Mouse (Mus musculus) megakaryocyte progenitor cell, adult 5-6 weeks (primary cell): ENCODE measurements around the gene 2310034G01Rik. TPM values are rescaled to one million over a fixed set of nuclear protein-coding genes. Genes with fewer than 3 reads are reported as not detected.
A peak's percentile ranks its signal among the peaks of the same experiment; 100 is the strongest.

ENCODE experiments used
- ATAC-seq: replicated peaks from 2 replicates; pipeline ENCODE4 v1.8.0; 2016; ENCODE audit warnings: mild to moderate bottlenecking, moderate TSS enrichment, inconsistent platforms; ENCODE audit not compliant: poor library complexity
- total RNA-seq, 2 experiments: library from RNA; stranded (forward) in 1 of 2; stranded (reverse) in 1 of 2; fragments of 157-497, 149-512 nt in 1 of 2; fragments of 200-1000 nt in 1 of 2; gene quantifications; 2 replicates each; pipeline versions ENCODE4 v1.2.3 to v1.2.4; 2015 to 2017

Gene 2310034G01Rik
- total RNA-seq, 2 experiments from 2014 or later, result 0.29 to 1.5 TPM

DNA sequence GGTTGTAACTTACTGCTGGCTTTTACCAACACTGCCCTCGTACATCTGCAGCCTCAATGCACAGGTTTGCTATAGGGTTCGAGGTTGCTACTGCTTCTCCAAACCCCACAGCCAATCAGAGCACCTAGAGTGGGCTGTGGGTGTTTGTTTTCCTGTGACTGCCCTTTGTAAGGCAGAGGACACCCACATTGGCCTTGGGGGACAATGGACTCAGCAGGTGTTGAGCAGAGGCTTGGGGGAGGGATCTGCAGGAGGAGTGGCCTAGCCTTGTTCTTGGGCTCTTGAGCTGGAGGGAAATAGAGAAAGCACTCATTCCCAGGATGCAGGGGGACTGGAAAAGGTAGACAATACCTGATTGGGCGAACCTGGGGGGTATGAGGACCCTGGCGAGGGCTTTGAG is 8.3 kb upstream of the 2310034G01Rik start:
- peak; percentile 20 for ATAC-seq

DNA sequence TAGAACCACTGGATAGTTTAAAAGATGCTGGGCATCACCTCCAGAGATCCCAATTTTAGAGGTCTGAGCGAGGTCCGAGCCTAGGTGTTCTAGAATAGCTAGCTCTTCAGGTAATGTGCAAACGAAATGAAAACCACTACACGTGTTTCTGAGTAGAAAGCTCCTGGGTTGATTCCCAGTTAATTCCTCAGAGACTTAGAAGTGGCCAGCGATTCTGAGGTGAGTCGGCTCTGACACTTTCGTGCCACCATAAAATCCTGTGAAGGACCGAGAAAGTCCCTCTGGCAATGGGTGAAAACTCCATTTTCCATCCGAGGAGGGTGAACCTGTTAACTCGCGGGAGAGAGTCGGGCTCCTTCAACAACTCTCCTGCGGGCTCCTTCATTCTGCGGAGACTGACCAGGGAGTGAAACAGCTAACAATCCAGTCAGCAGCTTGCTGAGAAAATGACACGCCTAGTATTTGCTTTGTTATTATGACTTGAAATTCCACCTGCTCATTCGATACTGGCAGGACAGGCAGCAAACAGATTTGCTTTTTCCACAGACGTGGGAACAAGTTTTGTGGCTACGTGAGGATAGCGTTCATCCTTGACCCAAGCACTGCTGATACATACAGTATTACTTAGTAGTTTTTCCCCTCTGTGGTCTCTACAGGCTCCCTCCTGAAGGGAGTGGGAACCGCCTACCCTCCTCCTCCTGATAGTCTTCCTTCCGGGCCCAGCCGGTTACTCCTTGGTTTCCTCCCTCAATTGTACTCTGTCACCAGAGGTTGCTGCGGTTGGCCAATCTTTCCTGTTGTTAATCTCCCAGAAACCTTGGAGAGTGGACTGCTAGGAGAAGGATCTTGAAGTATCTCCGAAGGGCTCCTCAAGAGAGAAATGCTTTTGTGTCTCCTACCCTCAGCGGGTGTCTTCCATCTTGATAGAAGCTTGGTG is 7.5 kb upstream of the 2310034G01Rik start:
- peak; percentile 74 for ATAC-seq

- ATAC-seq, result peak; percentile 86
These were observed 6.6 kb upstream of the 2310034G01Rik start for GRCm38 (mm10) chr19:46356701-46357138.

- no peak for ATAC-seq
These were observed 552 bp downstream of the 2310034G01Rik start for GRCm38 (mm10) chr19:46349550-46349949.

DNA sequence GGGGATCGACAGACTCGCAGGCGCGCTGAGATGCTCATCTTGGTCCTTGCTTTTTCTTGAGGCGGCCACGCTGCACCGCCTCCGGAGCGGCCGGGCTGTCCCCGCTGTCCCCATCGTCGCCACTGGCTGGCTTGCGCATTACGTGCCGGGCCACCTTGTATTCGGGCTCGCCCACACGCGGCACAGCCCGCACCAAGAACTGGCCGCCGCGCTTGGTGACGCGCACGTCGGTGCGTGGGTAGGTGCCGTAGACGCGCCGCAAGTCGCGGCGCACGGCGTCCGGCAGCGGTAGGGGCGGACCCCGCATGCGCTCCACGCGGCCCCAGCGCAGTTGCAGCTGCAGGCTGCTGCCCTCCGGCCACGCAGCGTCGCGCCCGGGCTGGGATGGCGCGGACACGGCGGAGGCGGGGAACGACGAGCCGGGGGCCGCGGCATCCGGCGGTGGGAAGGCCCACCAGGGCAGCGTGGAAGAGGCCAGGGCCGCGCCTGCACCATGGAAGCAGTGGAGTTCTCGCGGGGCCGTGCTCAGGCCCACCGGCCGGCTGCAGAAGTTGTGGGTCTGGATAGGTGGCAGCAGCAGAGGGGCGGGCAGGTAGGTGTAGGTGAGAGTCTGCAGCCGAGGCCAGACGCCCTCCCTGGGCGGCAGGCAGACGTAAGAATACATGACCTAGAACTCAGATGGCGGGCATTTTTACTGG is 1.2 kb downstream of the 2310034G01Rik start:
- peak; percentile 70 for ATAC-seq

DNA sequence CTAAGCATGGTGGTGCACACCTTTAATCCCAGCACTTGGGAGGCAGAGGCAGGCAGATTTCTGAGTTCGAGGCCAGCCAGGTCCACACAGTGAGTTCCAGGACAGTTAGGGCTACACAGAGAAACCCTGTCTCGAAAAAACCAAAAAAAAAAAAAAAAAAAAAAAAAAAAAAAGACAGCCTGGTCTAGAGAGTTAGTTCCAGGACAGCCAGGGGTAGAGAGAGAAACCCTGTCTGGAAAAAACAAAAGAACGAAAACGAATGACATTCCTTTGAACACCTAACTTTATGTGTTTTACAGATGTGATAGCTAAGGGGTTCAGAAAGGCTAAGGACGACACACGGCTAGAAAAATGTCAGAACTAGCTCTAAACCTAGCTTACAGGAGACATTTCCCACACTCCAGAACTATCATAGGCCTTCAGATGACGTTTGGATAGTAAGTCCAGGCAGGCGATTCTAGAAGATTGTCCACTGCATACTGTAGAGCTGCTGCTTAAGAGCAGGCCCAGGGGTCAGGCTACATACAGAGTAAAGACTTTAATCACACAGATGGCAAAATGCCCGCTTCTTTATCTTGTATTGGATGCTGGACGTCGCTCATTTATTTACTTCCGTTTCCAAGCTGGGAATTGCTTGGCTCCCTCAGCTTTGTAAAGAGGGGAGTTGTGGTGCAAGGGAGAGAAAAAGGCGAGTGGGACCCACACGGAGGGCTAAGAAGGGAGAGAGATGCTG is 2.0 kb downstream of the 2310034G01Rik start:
- no peak for ATAC-seq

- ATAC-seq, result no peak
These were observed 3.0 kb downstream of the 2310034G01Rik start for GRCm38 (mm10) chr19:46347146-46347545.

DNA sequence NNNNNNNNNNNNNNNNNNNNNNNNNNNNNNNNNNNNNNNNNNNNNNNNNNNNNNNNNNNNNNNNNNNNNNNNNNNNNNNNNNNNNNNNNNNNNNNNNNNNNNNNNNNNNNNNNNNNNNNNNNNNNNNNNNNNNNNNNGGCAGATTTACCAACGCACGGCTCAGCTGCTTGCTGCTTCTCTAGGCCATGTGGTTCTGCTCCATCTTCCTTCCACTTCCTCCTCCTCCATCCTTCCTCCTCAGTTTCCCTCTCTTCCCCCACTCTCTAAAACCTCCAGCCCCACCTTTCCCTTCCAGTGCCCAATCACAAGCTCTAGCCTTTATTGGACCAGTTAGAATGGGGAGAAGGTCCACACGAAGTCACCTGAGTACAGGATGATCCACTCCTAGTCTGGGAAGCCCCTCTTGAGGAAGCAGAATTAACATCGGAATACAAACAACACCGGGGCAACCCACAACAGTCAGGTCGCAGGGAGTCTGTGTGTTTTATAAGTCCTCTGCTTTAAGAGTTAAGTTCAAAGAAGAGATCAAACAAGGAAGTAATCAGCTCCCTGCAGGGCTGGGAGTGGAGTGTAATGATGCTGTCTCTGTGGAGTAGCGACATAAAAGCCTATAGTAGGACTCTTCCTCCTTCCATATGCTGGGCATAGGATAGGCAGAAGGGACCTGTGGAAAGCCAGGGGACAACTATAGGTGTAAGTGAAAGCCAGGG is 5.2 kb downstream of the 2310034G01Rik start:
- ATAC-seq, result no peak

DNA sequence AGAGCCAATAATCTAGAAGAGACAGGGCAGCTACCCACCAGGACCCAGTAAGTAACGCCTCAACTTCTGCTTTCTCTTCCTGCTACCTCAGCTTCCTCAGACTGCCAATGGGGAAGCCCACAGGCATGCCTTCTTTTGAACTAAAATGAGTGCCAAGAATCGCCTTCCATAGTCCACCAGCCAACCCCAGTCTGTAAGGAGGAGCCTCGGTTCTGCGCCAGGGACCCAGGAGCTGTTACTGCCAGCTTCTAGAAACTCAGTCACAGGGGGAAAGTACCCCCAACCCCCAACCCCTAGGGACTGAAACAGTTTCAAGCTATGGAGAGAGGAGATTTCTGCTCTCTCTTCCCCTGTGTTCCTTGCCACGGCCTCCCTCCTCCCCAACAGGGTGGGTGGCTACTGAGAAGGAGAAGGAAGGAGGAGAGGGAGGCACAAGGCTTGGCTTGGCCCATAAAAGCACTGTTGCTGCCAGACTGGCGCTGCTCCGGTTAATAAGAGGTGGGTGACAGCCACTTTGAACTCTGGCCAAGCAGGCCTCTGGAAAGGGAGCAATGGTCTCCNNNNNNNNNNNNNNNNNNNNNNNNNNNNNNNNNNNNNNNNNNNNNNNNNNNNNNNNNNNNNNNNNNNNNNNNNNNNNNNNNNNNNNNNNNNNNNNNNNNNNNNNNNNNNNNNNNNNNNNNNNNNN is 10.7 kb downstream of the 2310034G01Rik start:
- ATAC-seq, result peak; percentile 59

GRCm38 (mm10) chr19:46338942-46339286 is 11.2 kb downstream of the 2310034G01Rik start:
- no peak; the same call in 1 of the 2 replicates for ATAC-seq

DNA sequence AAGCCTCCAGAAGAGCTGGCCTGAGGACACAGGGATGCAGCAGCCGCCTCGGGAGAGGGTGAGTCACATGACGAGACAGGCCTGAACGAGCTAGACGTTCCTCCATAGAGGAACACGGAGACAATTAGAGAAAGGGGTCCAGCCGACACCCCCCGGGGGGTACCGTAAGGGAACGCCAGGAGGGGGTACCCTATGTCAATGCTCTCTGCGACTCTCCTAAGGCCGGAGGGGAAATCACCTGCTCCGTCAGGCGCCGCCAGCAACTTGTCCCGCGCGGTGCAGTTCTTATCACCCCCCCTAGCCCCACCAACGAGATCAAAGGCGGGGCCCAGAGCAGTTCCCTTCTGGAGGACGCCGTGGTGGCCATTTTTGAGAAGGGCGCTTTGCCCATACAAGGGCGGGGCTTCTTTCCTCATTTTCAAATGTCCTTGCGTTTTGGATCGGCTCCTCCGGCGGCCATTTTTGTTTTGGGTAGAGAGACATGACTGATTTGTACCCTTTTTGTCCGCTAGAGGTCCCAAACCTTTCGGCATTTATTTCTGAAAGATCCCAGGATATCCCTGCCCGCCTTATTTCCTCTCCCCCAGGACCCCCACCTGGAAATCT is 11.7 kb downstream of the 2310034G01Rik start, which contains the start of gene Cuedc2:
TSS of gene Cuedc2 (minus strand) at position 372 of the 606 bp plus-strand sequence.
- ATAC-seq, result peak; percentile 83

DNA sequence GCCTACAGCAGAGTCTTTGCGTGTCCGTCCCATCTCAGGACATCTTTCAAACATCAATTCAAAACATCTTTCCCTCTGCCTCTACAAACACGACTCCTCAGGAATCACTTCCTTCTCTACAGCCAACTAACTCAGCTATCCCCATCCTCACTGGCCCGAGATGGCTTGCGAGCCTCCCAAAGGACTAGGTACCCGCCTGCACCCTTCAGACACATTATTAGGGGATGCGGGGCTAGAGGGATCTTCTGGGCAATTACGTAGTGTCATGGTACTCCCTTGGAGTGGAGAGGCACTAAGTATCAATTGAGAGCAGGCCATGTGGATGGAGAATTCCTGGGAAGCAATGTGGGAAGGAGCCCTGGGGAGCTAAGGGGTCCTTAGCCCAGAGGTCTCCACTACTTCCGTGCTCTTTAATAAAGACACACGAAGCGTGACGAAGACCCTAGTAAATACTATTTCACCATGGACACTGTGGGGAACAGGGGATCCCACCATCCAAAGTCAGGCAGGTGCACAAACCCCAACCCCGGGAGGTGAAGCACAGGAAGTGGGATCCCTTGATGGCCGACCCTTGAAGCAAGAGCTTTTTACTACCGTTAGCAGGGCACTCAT is 12.3 kb downstream of the 2310034G01Rik start:
- no peak for ATAC-seq

- no peak for ATAC-seq
These were observed 16.2 kb downstream of the 2310034G01Rik start for GRCm38 (mm10) chr19:46333906-46334305.

- ATAC-seq, result no peak
These were observed 17.3 kb downstream of the 2310034G01Rik start for GRCm38 (mm10) chr19:46332721-46333339.

GRCm38 (mm10) chr19:46331936-46332335 is 18.2 kb downstream of the 2310034G01Rik start:
- no peak for ATAC-seq

- ATAC-seq, result no peak
These were observed 18.8 kb downstream of the 2310034G01Rik start for GRCm38 (mm10) chr19:46331326-46331725.

DNA sequence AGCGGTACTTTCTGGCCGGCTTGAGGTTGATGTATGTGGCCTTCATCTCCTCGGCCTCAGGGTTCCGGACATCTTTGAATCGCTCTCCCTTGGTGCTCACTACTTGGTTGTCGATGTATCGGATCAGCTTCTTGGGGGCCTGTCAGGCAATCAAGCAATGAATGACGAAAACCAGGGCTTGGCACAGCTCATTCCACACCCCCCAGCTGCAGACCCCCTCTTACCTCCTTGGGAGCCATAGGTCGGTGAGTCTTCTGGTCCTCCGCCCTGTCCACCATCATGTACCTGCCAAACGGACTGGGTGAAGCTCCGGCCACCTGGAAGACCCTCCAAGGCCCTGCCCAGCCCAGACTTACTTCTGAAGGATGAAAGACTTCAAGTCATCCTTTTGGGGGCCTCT is 19.4 kb downstream of the 2310034G01Rik start:
- no peak for ATAC-seq

GRCm38 (mm10) chr19:46329951-46330350 is 20.2 kb downstream of the 2310034G01Rik start:
- peak; percentile 75 for ATAC-seq
